ENCODE assay signal across 14 mouse cellular contexts in genomic region chr4:137316027-137316770, GRCm38 (mm10). TPM values are rescaled to one million over a fixed set of nuclear protein-coding genes. Genes with fewer than 3 reads are reported as not detected.
A peak's percentile ranks its signal among the peaks of the same experiment; 100 is the strongest.
DNase-seq lines count a peak whose midpoint lies in the region; ATAC-seq and TF ChIP-seq lines count a peak whose summit lies in the region.
"Had no signal": no experiment of that assay in that cellular context is flagged by ENCODE, and none has a peak within 500 bp of the region (broad histone marks: within the 10 kb centered on the region; RNA-seq: fewer than 3 reads in every experiment).

No protein-coding gene starts in this region.

- peak; percentile 43 for TF ChIP-seq CTCF in forebrain, postnatal 0 days (IDR thresholded peaks at IDR 0.05; ENCODE audit: low read depth)

- H3K4me1 ChIP-seq in forebrain, postnatal 0 days (ENCODE audit: insufficient read depth): no peaks in the 10 kb centered on the region
- 0 out of 2 replicates have a peak, but pooled peaks cover 4% of the 10 kb centered on the region for H3K4me1 ChIP-seq in forebrain, embryonic 10.5 days
- peaks cover 15% of the 10 kb centered on the region for H3K4me1 ChIP-seq in kidney, embryonic 15.5 days
- H3K4me1 ChIP-seq in forebrain, embryonic 15.5 days: no peaks in the 10 kb centered on the region
- H3K4me1 ChIP-seq: forebrain, embryonic 12.5 days had no signal

- no peaks in the 10 kb centered on the region for H3K27me3 ChIP-seq in forebrain, postnatal 0 days (ENCODE audit: insufficient read depth, low read length)
- H3K27me3 ChIP-seq in forebrain, embryonic 10.5 days (ENCODE audit: poor library complexity, severe bottlenecking): no peaks in the 10 kb centered on the region
- no peaks in the 10 kb centered on the region for H3K27me3 ChIP-seq in kidney, embryonic 15.5 days
- H3K27me3 ChIP-seq in forebrain, embryonic 15.5 days: no peaks in the 10 kb centered on the region
- H3K27me3 ChIP-seq: forebrain, embryonic 12.5 days; liver, embryonic 13.5 days had no signal

- no peak overlapping the region for H3K4me2 ChIP-seq in forebrain, postnatal 0 days (ENCODE audit: low read depth)
- no peak overlapping the region for H3K4me2 ChIP-seq in kidney, embryonic 15.5 days
- no peak overlapping the region for H3K4me2 ChIP-seq in forebrain, embryonic 15.5 days (replicated peaks)
- H3K4me2 ChIP-seq: forebrain, embryonic 12.5 days; liver, embryonic 13.5 days had no signal

- peaks cover 23% of the 10 kb centered on the region for H3K36me3 ChIP-seq in forebrain, postnatal 0 days (ENCODE audit: insufficient read depth)
- H3K36me3 ChIP-seq in forebrain, embryonic 10.5 days (replicated peaks): peaks cover 54% of the 10 kb centered on the region
- H3K36me3 ChIP-seq in kidney, embryonic 15.5 days: peaks cover 55% of the 10 kb centered on the region
- peaks cover 27% of the 10 kb centered on the region for H3K36me3 ChIP-seq in forebrain, embryonic 15.5 days

- H3K9me3 ChIP-seq in forebrain, postnatal 0 days (ENCODE audit: low read length): no peaks in the 10 kb centered on the region
- no peaks in the 10 kb centered on the region for H3K9me3 ChIP-seq in forebrain, embryonic 10.5 days
- no peaks in the 10 kb centered on the region for H3K9me3 ChIP-seq in kidney, embryonic 15.5 days (replicated peaks)
- no peaks in the 10 kb centered on the region for H3K9me3 ChIP-seq in forebrain, embryonic 15.5 days
- H3K9me3 ChIP-seq: forebrain, embryonic 12.5 days; liver, embryonic 13.5 days had no signal

- H3K27ac ChIP-seq in forebrain, postnatal 0 days (ENCODE audit: low read depth, low read length): no peak overlapping the region
- no peak overlapping the region for H3K27ac ChIP-seq in forebrain, embryonic 10.5 days
- peak overlapping the region; percentile 41; the same call in 1 of the 2 replicates for H3K27ac ChIP-seq in kidney, embryonic 15.5 days
- H3K27ac ChIP-seq in forebrain, embryonic 15.5 days (replicated peaks): no peak overlapping the region
- H3K27ac ChIP-seq: forebrain, embryonic 12.5 days; liver, embryonic 13.5 days had no signal

- H3K4me3 ChIP-seq in forebrain, postnatal 0 days (ENCODE audit: low read depth, low read length): no peak overlapping the region
- no peak overlapping the region for H3K4me3 ChIP-seq in forebrain, embryonic 10.5 days
- no peak overlapping the region for H3K4me3 ChIP-seq in kidney, embryonic 15.5 days (replicated peaks)
- H3K4me3 ChIP-seq in forebrain, embryonic 15.5 days: no peak overlapping the region
- H3K4me3 ChIP-seq: forebrain, embryonic 12.5 days; liver, embryonic 13.5 days had no signal

- no peak for DNase-seq in forebrain, postnatal 0 days
- DNase-seq in forebrain, embryonic 10.5 days (ENCODE audit: extremely low spot score, low spot score): no peak
- DNase-seq in kidney, adult 11 months: no peak
- DNase-seq in retina, postnatal 1 day: peak; percentile 25
- DNase-seq in retina, embryonic 14.5 days (ENCODE audit: low spot score): no peak
- DNase-seq in urinary bladder, adult 2 months (ENCODE audit: low spot score): no peak
- DNase-seq: cerebellum, adult 8-10 months; gastrocnemius, postnatal 14 days; kidney, postnatal 36 days; liver, embryonic 13.5 days; thymus, adult 18-20 months had no signal

- 83% methylated on average over 4 of the region's 4 CpGs for WGBS in forebrain, postnatal 0 days
- 86% methylated on average over 4 of the region's 4 CpGs for WGBS in forebrain, embryonic 10.5 days
- 91% methylated on average over 4 of the region's 4 CpGs for WGBS in kidney, embryonic 15.5 days
- 89% methylated on average over 4 of the region's 4 CpGs for WGBS in forebrain, embryonic 15.5 days

- no peak overlapping the region for H3K9ac ChIP-seq in forebrain, postnatal 0 days
- H3K9ac ChIP-seq in kidney, embryonic 15.5 days: no peak overlapping the region
- H3K9ac ChIP-seq in forebrain, embryonic 15.5 days (replicated peaks): no peak overlapping the region
- H3K9ac ChIP-seq: forebrain, embryonic 12.5 days; liver, embryonic 13.5 days had no signal

- no peak for ATAC-seq in forebrain, postnatal 0 days
- no peak for ATAC-seq in kidney, embryonic 15.5 days (replicated peaks; ENCODE audit: low FRiP score)
- no peak for ATAC-seq in forebrain, embryonic 15.5 days (replicated peaks)

RNA-seq across cellular contexts. Expression of gene Wnt4, which starts 38.9 kb away (rescaled TPM):
- total RNA-seq in forebrain, postnatal 0 days (2014; rRNA removed): 4.5 and 6.1 TPM in 2 replicates
- polyA plus RNA-seq in forebrain, postnatal 0 days (2015; fragmentation: Nextera tagmentation; extraction: Ambion mirVana): 3.1 and 4.6 TPM in 2 replicates
- polyA plus RNA-seq in forebrain, embryonic 10.5 days (2016; fragmentation: Nextera tagmentation; extraction: Ambion mirVana): 0.81 and 0.84 TPM in 2 replicates
- polyA plus RNA-seq in kidney, embryonic 15.5 days (2015; fragmentation: Nextera tagmentation; extraction: Ambion mirVana): 10.6 and 10.9 TPM in 2 replicates
- 25.1 and 28.3 TPM in 2 replicates for polyA plus RNA-seq in urinary bladder, adult 2 months (2012; rRNA removed)
- polyA plus RNA-seq in forebrain, embryonic 15.5 days (2015; fragmentation: Nextera tagmentation; extraction: Ambion mirVana): 0.78 and 1.7 TPM in 2 replicates

RNA-seq across cellular contexts. Expression of gene Cdc42, which starts 41.3 kb away (rescaled TPM):
- 699 and 735 TPM in 2 replicates for total RNA-seq in forebrain, postnatal 0 days (2014; rRNA removed)
- 1,221 and 1,252 TPM in 2 replicates for polyA plus RNA-seq in forebrain, postnatal 0 days (2015; fragmentation: Nextera tagmentation; extraction: Ambion mirVana)
- 567 and 573 TPM in 2 replicates for polyA plus RNA-seq in forebrain, embryonic 10.5 days (2016; fragmentation: Nextera tagmentation; extraction: Ambion mirVana)
- polyA plus RNA-seq in kidney, embryonic 15.5 days (2015; fragmentation: Nextera tagmentation; extraction: Ambion mirVana): 678 and 694 TPM in 2 replicates
- polyA plus RNA-seq in urinary bladder, adult 2 months (2012; rRNA removed): 326 and 339 TPM in 2 replicates
- polyA plus RNA-seq in forebrain, embryonic 15.5 days (2015; fragmentation: Nextera tagmentation; extraction: Ambion mirVana): 799 and 841 TPM in 2 replicates
